Mouse (Mus musculus) heart, adult 2 months (tissue): ENCODE data around the gene Tiam1. TPM values are rescaled to one million over a fixed set of nuclear protein-coding genes. Genes with fewer than 3 reads are reported as not detected.

Experiments
- DNase-seq, 2 experiments: peaks; one replicate each; pipeline ENCODE4 v3.0.0; 2021
- H3K27ac ChIP-seq: fragments of 200-600 bp; 2 replicates; pipeline ENCODE4 v1.8.1; 2022
- H3K27me3 ChIP-seq: fragments of 200-500 bp; 2 replicates; pipeline ENCODE4 v1.6.1; 2012; ENCODE audit warnings: mild to moderate bottlenecking, low read length, inconsistent platforms, mixed read lengths; ENCODE audit not compliant: control insufficient read depth, insufficient read depth
- H3K36me3 ChIP-seq: fragments of 200-500 bp; 2 replicates; pipeline ENCODE4 v1.6.1; 2012; ENCODE audit warnings: low read length, inconsistent platforms; ENCODE audit not compliant: control insufficient read depth, insufficient read depth
- H3K4me1 ChIP-seq: fragments of 200-500 bp; 2 replicates; pipeline ENCODE4 v1.6.1; 2011; ENCODE audit warnings: low read length; ENCODE audit not compliant: control insufficient read depth, insufficient read depth
- H3K4me3 ChIP-seq: fragments of 200-600 bp; 2 replicates; pipeline ENCODE4 v1.8.1; 2022
- H3K79me2 ChIP-seq: fragments of 200-500 bp; replicated peaks from 2 replicates; pipeline ENCODE4 v1.6.1; 2012; ENCODE audit warnings: mild to moderate bottlenecking, inconsistent platforms, low read length, moderate library complexity, mixed read lengths; ENCODE audit not compliant: control insufficient read depth, insufficient read depth
- H3K9ac ChIP-seq: fragments of 200-500 bp; 2 replicates; pipeline ENCODE4 v1.6.1; 2012; ENCODE audit warnings: low read depth, mild to moderate bottlenecking, control low read depth, inconsistent platforms, low read length, mixed read lengths
- CTCF ChIP-seq: fragments of 200-600 bp; IDR thresholded peaks from 2 replicates; pipeline ENCODE4 v1.8.1; 2022; ENCODE audit warnings: antibody characterized with exemption, mild to moderate bottlenecking, moderate library complexity
- EP300 ChIP-seq: fragments of 200-500 bp; IDR thresholded peaks from 2 replicates; pipeline ENCODE4 v1.6.1; 2011; ENCODE audit warnings: low read depth, low read length, control low read depth; ENCODE audit not compliant: insufficient read depth
- POLR2A ChIP-seq: fragments of 200-500 bp; IDR thresholded peaks from 2 replicates; pipeline ENCODE4 v1.6.1; 2011; ENCODE audit warnings: mild to moderate bottlenecking, low read depth, low read length, control low read depth; ENCODE audit not compliant: insufficient read depth
- WGBS: fragments of 180-500 bp; shearing (Covaris S2); methylation state at CpG from one replicate; pipeline ENCODE4 v1.1.7; 2018; 5-methylcytosine and 5-hydroxymethylcytosine counted together
- intact Hi-C: fragments of 180-260 bp; cut with DNase I; formaldehyde crosslinking; loops from one replicate; pipeline ENCODE4 v1.15.1; 2025
- polyA plus RNA-seq: library from polyadenylated mRNA; depleted of rRNA; stranded (reverse); fragments of >200 nt; gene quantifications from 2 replicates; pipeline ENCODE4 v1.2.3, GENCODE M21; 2012
- total RNA-seq, 2 experiments: library from RNA; stranded (reverse); gene quantifications; 2 replicates each; pipeline ENCODE4 v1.2.3; 2021

Tiam1 gene
- total and polyA plus RNA-seq, 3 experiments, result 2.3 to 7.9 (median 4.4) TPM

DNA sequence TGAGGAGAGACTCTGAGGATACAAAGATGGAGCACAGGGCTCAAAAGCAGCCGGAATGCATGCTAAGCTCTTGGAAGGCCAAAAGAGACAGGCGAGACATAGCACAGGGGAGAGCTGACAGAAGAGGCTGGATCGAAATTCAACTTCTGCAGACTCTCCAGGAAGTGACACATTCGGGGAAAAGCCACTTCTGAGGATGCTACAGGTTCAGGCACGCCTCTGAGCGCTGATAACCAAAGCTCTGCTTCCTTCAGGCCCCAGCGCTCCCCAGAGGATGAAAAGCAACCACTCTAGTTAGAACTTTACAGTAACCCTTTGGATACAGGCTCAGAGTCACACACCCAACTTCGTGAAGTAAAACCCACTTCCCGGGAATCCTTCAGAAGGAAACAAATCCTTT is 306.5 kb downstream of the Tiam1 start:
- Histone ChIP-seq H3K36me3 (no peaks in the 10 kb centered on the region), H3K27me3 (peaks cover 4% of the 10 kb centered on the region; the same call in 1 of the 2 replicates), H3K4me3 (no peak overlapping the region), H3K4me1 (no peaks in the 10 kb centered on the region; the same call in 1 of the 2 replicates), H3K79me2 (no peaks in the 10 kb centered on the region), H3K9ac (no peak overlapping the region), H3K27ac (no peak overlapping the region)
- 38% methylated on average over 9 of the region's 9 CpGs for WGBS
- intact Hi-C loops, result no loop called here
- TF ChIP-seq EP300, result no peak
- no peak for TF ChIP-seq CTCF
- TF ChIP-seq POLR2A, result no peak
- no peak for DNase-seq

DNA sequence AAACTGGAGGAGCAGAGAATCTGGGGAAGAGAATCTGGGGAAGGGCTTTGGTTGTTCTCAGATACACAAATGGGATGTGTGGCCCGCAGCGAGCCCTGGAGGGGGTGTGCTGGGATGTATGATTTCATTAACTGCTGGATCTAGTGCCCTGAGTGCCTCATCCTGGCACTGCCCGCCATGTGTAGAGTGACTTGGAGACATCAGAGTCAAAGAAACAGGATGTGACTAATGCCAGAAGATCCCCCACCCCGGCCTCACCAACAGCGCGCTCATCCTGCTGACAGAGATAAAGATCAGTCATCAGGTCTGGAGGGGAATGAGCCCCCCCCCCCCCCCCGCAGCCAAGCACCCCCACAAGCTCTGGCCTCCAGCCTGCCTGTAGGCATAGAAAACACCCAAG is 308.0 kb downstream of the Tiam1 start:
- Histone ChIP-seq H3K27me3 (peaks cover 4% of the 10 kb centered on the region; the same call in 1 of the 2 replicates), H3K4me1 (peaks cover 2% of the 10 kb centered on the region), H3K27ac (no peak overlapping the region), H3K36me3 (no peaks in the 10 kb centered on the region), H3K9ac (no peak overlapping the region), H3K4me3 (no peak overlapping the region), H3K79me2 (no peaks in the 10 kb centered on the region)
- intact Hi-C loops, result no loop called here
- WGBS, result 56% methylated on average over 7 of the region's 7 CpGs
- DNase-seq, result no peak
- no peak for TF ChIP-seq EP300
- TF ChIP-seq POLR2A, result no peak
- no peak for TF ChIP-seq CTCF

DNA sequence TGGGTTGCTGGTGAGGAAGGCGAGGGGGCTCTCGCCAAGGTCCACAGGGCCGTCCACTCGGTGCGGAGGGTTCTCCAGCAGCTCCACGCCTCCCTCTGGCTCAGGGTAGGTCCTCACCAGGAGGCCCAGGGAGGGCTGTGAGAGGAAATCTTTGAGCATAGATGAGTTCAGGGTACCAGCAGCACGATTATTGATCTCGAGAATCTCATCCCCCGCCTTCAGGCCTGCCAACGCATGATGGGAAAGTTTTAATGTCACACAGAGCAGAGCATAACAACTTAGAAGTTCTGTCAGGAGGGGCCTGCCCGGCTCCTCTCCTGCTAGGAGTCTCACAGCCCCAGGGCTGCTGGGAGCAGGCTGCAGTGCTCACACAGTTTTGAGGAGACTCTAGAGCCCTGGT is 310.6 kb downstream of the Tiam1 start:
- intact Hi-C loops, result no loop called here
- no peaks in the 10 kb centered on the region for H3K79me2 ChIP-seq
- WGBS, result 93% methylated on average over 11 of the region's 11 CpGs

DNA sequence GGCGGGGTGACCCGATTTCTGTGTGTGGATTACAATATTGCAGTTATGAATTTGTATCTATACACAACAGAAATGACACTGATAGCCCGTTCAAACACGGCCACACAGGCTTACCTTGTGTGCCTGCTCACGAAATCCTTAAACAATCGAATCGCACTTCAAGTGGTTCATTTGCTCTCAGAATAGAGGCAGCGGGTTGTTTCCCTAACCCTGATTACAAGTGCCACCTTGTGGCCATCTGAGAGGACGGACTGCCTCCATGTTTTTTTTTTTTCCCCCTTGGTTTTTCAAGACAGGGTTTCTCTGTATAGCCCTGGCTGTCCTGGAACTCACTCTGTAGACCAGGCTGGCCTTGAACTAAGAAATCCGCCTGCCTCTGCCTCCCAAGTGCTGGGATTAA is 312.4 kb downstream of the Tiam1 start:
- no peaks in the 10 kb centered on the region for H3K79me2 ChIP-seq
- no peaks in the 10 kb centered on the region for H3K36me3 ChIP-seq
- H3K4me1 ChIP-seq, result peaks cover 7% of the 10 kb centered on the region
- peak; percentile 47 to 53 for DNase-seq
- 23% methylated on average over 10 of the region's 10 CpGs for WGBS
- peak overlapping the region; percentile 33 for H3K4me3 ChIP-seq
- H3K9ac ChIP-seq, result no peak overlapping the region
- TF ChIP-seq POLR2A (no peak), CTCF (peak; percentile 82)
- peaks cover 2% of the 10 kb centered on the region; the same call in 1 of the 2 replicates for H3K27me3 ChIP-seq
- intact Hi-C loops, result loop anchor here (1.0 kb wide), 1 partner anchor 57 kb away; no protein-coding TSS in a partner anchor
- H3K27ac ChIP-seq, result peak overlapping the region; percentile 67; the same call in 1 of the 2 replicates

More for the DNA sequence above, 310.6 kb downstream of the Tiam1 start:
- H3K27ac ChIP-seq, result no peak overlapping the region
- H3K4me3 ChIP-seq, result no peak overlapping the region
- H3K27me3 ChIP-seq, result peaks cover 4% of the 10 kb centered on the region; the same call in 1 of the 2 replicates
- H3K9ac ChIP-seq, result no peak overlapping the region
- no peak for TF ChIP-seq CTCF
- TF ChIP-seq POLR2A, result no peak
- DNase-seq, result no peak
- H3K4me1 ChIP-seq, result peaks cover 7% of the 10 kb centered on the region
- no peaks in the 10 kb centered on the region for H3K36me3 ChIP-seq

DNA sequence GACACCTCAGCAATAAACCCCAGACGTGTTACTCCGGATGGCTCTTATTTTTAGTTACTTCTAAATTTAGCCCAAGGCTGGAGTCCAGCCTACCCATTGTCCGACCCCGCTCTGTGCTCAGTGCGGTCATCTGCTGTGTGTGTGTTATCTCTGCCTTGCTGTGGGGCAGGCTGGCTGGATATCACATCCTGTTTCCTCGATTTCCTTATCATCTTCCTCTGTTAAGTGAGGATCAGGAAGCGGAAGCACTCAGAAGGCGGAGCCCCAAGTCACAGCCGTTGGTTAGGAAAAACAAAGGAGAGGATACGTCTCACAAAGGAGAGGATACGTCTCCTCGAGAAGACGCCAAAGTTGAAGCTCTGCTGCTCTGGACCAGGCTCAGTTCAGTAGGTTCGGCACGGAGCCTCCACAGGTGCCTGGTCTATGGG is 313.3 kb downstream of the Tiam1 start:
- peaks cover 7% of the 10 kb centered on the region for H3K4me1 ChIP-seq
- peak overlapping the region; percentile 32; the same call in 1 of the 2 replicates for H3K9ac ChIP-seq
- peak; percentile 61 to 71 for DNase-seq
- H3K27me3 ChIP-seq, result peaks cover 2% of the 10 kb centered on the region; the same call in 1 of the 2 replicates
- 8% methylated on average over 15 of the region's 15 CpGs for WGBS
- no peaks in the 10 kb centered on the region for H3K36me3 ChIP-seq
- peak overlapping the region; percentile 68 for H3K27ac ChIP-seq
- peak overlapping the region; percentile 33 for H3K4me3 ChIP-seq
- TF ChIP-seq POLR2A (peak; percentile 57; the same call in 1 of the 2 replicates), CTCF (no peak), EP300 (peak; percentile 72; the same call in 1 of the 2 replicates)
- no peaks in the 10 kb centered on the region for H3K79me2 ChIP-seq
- intact Hi-C loops, result no loop called here

DNA sequence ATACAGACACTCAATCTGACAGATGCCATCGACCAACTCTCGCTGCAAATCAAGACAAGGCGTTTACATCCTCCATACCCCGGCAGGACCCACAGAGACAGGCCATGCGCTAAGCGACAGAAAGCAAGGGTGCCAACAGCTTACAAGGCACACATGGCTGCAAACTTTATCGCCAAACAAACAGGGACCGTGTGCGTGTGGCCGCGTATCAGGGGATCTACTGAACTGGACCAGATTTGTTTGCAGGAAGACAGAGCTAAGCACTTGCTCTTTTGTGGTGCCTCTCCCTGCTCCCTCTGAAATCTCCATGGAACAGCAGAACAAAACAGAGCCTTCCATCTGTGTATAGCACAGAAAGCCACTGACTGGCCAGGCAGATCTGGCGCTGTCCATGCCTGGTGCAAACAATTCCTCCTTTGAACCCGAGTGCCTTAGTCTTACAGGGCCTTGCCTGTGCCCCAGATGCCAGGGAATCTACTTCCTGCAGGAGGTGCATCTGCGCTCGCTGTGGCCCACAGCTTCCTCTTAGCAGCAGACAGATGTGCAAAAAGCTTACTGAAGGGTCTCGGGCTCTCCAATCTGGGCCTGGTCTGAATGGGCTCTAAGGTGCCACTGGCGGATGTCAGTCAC is 316.0 kb downstream of the Tiam1 start:
- no peak for DNase-seq
- 81% methylated on average over 17 of the region's 17 CpGs for WGBS
- Histone ChIP-seq H3K4me1 (peaks cover 7% of the 10 kb centered on the region), H3K9ac (no peak overlapping the region), H3K36me3 (no peaks in the 10 kb centered on the region), H3K27me3 (no peaks in the 10 kb centered on the region), H3K27ac (no peak overlapping the region), H3K79me2 (no peaks in the 10 kb centered on the region), H3K4me3 (no peak overlapping the region)
- TF ChIP-seq CTCF (no peak), EP300 (no peak), POLR2A (no peak)
- intact Hi-C loops, result no loop called here
